Mouse (Mus musculus) liver, embryonic 11.5 days (tissue): ENCODE data around the gene Rgs12. TPM values are rescaled to one million over a fixed set of nuclear protein-coding genes. Genes with fewer than 3 reads are reported as not detected.

ENCODE experiments used
- ATAC-seq: fragments of 200-750 bp; cut with Nextera tagmentation; replicated peaks from 2 replicates; pipeline ENCODE4 v1.8.0; 2017; ENCODE audit warnings: moderate number of reproducible peaks, mild to moderate bottlenecking, moderate TSS enrichment, moderate library complexity; ENCODE audit not compliant: low FRiP score
- DNase-seq: peaks from one replicate; pipeline ENCODE4 v3.0.0-alpha.2; 2017; ENCODE audit warnings: low spot score
- H3K27ac ChIP-seq: fragments of 300-500 bp; sonication (generic); 2 replicates; pipeline ENCODE4 v1.5.1; 2014; ENCODE audit warnings: mild to moderate bottlenecking, low read depth, low read length, control low read depth
- H3K27me3 ChIP-seq: fragments of 300-500 bp; sonication (generic); replicated peaks from 2 replicates; pipeline ENCODE4 v1.6.1; 2014; ENCODE audit warnings: low read length, mixed read lengths; ENCODE audit not compliant: control insufficient read depth, insufficient read depth
- H3K36me3 ChIP-seq: fragments of 300-500 bp; sonication (generic); 2 replicates; pipeline ENCODE4 v1.6.1; 2014; ENCODE audit warnings: mild to moderate bottlenecking, low read length, moderate library complexity, mixed read lengths; ENCODE audit not compliant: control insufficient read depth, insufficient read depth
- H3K4me1 ChIP-seq: fragments of 300-500 bp; sonication (generic); replicated peaks from 2 replicates; pipeline ENCODE4 v1.6.1; 2014; ENCODE audit warnings: low read length, mixed read lengths; ENCODE audit not compliant: control insufficient read depth, insufficient read depth
- H3K4me2 ChIP-seq: fragments of 300-500 bp; sonication (generic); 2 replicates; pipeline ENCODE4 v1.6.1; 2014; ENCODE audit warnings: mild to moderate bottlenecking, control low read depth, moderate library complexity
- H3K4me3 ChIP-seq: fragments of 300-500 bp; sonication (generic); 2 replicates; pipeline ENCODE4 v1.5.1; 2014; ENCODE audit warnings: low read depth, low read length, control low read depth
- H3K9ac ChIP-seq: fragments of 300-500 bp; sonication (generic); 2 replicates; pipeline ENCODE4 v1.6.1; 2014; ENCODE audit warnings: low read depth, low read length, control low read depth
- H3K9me3 ChIP-seq: fragments of 300-500 bp; sonication (generic); 2 replicates; pipeline ENCODE4 v1.6.1; 2016; ENCODE audit warnings: low read length, inconsistent platforms, mixed read lengths; ENCODE audit not compliant: control insufficient read depth
- WGBS: fragments of 180-500 bp; shearing (Covaris S2); extraction: QIAGEN DNeasy Blood & Tissue Kit; methylation state at CpG from one replicate; pipeline ENCODE4 v1.1.7; 2014; 5-methylcytosine and 5-hydroxymethylcytosine counted together
- polyA plus RNA-seq: library from polyadenylated mRNA; unstranded; fragments of >200 nt; fragmentation: Nextera tagmentation; extraction: Ambion mirVana; gene quantifications from 2 replicates; pipeline ENCODE4 v1.2.1, GENCODE M21; 2014

The Rgs12 gene
- polyA plus RNA-seq: 38.8 and 39.3 TPM in 2 replicates

GRCm38 (mm10) chr5:34948861-34949760 lies at the start of gene Rgs12:
TSS of gene Rgs12 (plus strand) at chr5:34949445.
- peak; percentile 94 for DNase-seq
- Histone ChIP-seq H3K4me2 (peak within 1 kb of the TSS; percentile 93), H3K27ac (peak within 1 kb of the TSS; percentile 85), H3K9me3 (peaks cover 4% of the 10 kb centered on the region; the same call in 1 of the 2 replicates), H3K4me1 (peaks cover 15% of the 10 kb centered on the region), H3K27me3 (no peaks in the 10 kb centered on the region), H3K9ac (peak within 1 kb of the TSS; percentile 97), H3K36me3 (peaks cover 5% of the 10 kb centered on the region; the same call in 1 of the 2 replicates), H3K4me3 (peak within 1 kb of the TSS; percentile 92)
- under 1% methylated on average over 68 of the region's 84 CpGs for WGBS
- peak; percentile 94 for ATAC-seq

GRCm38 (mm10) chr5:34899787-34900469 lies 49.3 kb upstream of the Rgs12 start:
- Histone ChIP-seq H3K4me2 (no peak overlapping the region), H3K4me3 (no peak overlapping the region), H3K36me3 (peaks cover 43% of the 10 kb centered on the region), H3K9me3 (no peaks in the 10 kb centered on the region), H3K27ac (no peak overlapping the region), H3K27me3 (no peaks in the 10 kb centered on the region), H3K9ac (no peak overlapping the region), H3K4me1 (peaks cover 6% of the 10 kb centered on the region)
- no peak for ATAC-seq
- no peak for DNase-seq
- 95% methylated on average over 6 of the region's 6 CpGs for WGBS

- no peaks in the 10 kb centered on the region for H3K9me3 ChIP-seq
- H3K9ac ChIP-seq: no peak overlapping the region
- H3K36me3 ChIP-seq: peaks cover 56% of the 10 kb centered on the region
- no peak overlapping the region for H3K4me2 ChIP-seq
- no peak for ATAC-seq
- DNase-seq: no peak
- no peaks in the 10 kb centered on the region for H3K27me3 ChIP-seq
- no peaks in the 10 kb centered on the region; the same call in 1 of the 2 replicates for H3K4me1 ChIP-seq
- no peak overlapping the region for H3K27ac ChIP-seq
- no peak overlapping the region for H3K4me3 ChIP-seq
Observed at GRCm38 (mm10) chr5:34902371-34902770, 46.9 kb upstream of the Rgs12 start.

GRCm38 (mm10) chr5:34902811-34903385 lies 46.3 kb upstream of the Rgs12 start:
- Histone ChIP-seq H3K36me3 (peaks cover 57% of the 10 kb centered on the region), H3K4me2 (no peak overlapping the region)
- DNase-seq: no peak

GRCm38 (mm10) chr5:34904412-34904811 lies 44.8 kb upstream of the Rgs12 start:
- no peak overlapping the region for H3K9ac ChIP-seq
- H3K9me3 ChIP-seq: no peaks in the 10 kb centered on the region
- no peaks in the 10 kb centered on the region for H3K27me3 ChIP-seq
- peaks cover 53% of the 10 kb centered on the region for H3K36me3 ChIP-seq
- H3K27ac ChIP-seq: no peak overlapping the region
- no peaks in the 10 kb centered on the region for H3K4me1 ChIP-seq
- ATAC-seq (no peak), DNase-seq (no peak)
- no peak overlapping the region for H3K4me3 ChIP-seq
- H3K4me2 ChIP-seq: no peak overlapping the region

More at GRCm38 (mm10) chr5:34902811-34903385, 46.3 kb upstream of the Rgs12 start:
- H3K9me3 ChIP-seq: no peaks in the 10 kb centered on the region
- no peak overlapping the region for H3K4me3 ChIP-seq
- no peak overlapping the region for H3K27ac ChIP-seq
- H3K27me3 ChIP-seq: no peaks in the 10 kb centered on the region
- ATAC-seq: no peak
- WGBS: 92% methylated on average over 5 of the region's 5 CpGs
- no peaks in the 10 kb centered on the region for H3K4me1 ChIP-seq
- H3K9ac ChIP-seq: no peak overlapping the region

- DNase-seq: no peak
- Histone ChIP-seq H3K4me1 (0 out of 2 replicates have a peak, but pooled peaks cover 8% of the 10 kb centered on the region), H3K27ac (no peak overlapping the region), H3K36me3 (peaks cover 38% of the 10 kb centered on the region), H3K27me3 (no peaks in the 10 kb centered on the region), H3K4me3 (no peak overlapping the region), H3K9me3 (no peaks in the 10 kb centered on the region), H3K9ac (no peak overlapping the region), H3K4me2 (no peak overlapping the region)
- ATAC-seq: no peak
- 92% methylated on average over 4 of the region's 4 CpGs for WGBS
Observed at GRCm38 (mm10) chr5:34907230-34907629, 42.0 kb upstream of the Rgs12 start.

- 0 out of 2 replicates have a peak within 1 kb of the TSS, but pooled peaks have one; percentile 12 for H3K9ac ChIP-seq
- WGBS: 87% methylated on average over 6 of the region's 6 CpGs
Observed at GRCm38 (mm10) chr5:34907910-34908725, 41.1 kb upstream of the Rgs12 start, which contains the start of gene Msantd1. TSS of gene Msantd1 (plus strand) at chr5:34908012.

More at GRCm38 (mm10) chr5:34907910-34908725, 41.1 kb upstream of the Rgs12 start, which contains the start of gene Msantd1:
- H3K4me2 ChIP-seq: no peak within 1 kb of the TSS
- ATAC-seq (no peak), DNase-seq (no peak)
- peaks cover 30% of the 10 kb centered on the region for H3K36me3 ChIP-seq
- no peaks in the 10 kb centered on the region for H3K27me3 ChIP-seq
- H3K9me3 ChIP-seq: no peaks in the 10 kb centered on the region
- H3K4me3 ChIP-seq: no peak within 1 kb of the TSS
- 0 out of 2 replicates have a peak, but pooled peaks cover 8% of the 10 kb centered on the region for H3K4me1 ChIP-seq
- peak within 1 kb of the TSS; percentile 10; the same call in 1 of the 2 replicates for H3K27ac ChIP-seq
